Mouse (Mus musculus) CH12.LX (cell line): ENCODE data around the gene Klk11.

Source experiments
- CTCF ChIP-seq, 2 experiments: IDR thresholded peaks in 1 of 2; conservative IDR thresholded peaks in 1 of 2; 2 replicates each; pipeline ENCODE4 v1.5.1; 2011 to 2012; ENCODE audit warnings: low read depth in 2 of 2, low read length in 2 of 2, improper control_type of control experiment in 1 of 2, inconsistent platforms in 1 of 2, mild to moderate bottlenecking in 1 of 2, moderate library complexity in 1 of 2
- E2F4 ChIP-seq: IDR thresholded peaks from 2 replicates; pipeline ENCODE4 v1.6.1; 2011; ENCODE audit warnings: low read depth, low read length, improper control_type of control experiment; ENCODE audit not compliant: insufficient replicate concordance
- USF1 ChIP-seq: IDR thresholded peaks from 2 replicates; pipeline ENCODE4 v1.6.1; 2014; ENCODE audit warnings: low read depth, mild to moderate bottlenecking, inconsistent platforms, low read length, improper control_type of control experiment

DNA sequence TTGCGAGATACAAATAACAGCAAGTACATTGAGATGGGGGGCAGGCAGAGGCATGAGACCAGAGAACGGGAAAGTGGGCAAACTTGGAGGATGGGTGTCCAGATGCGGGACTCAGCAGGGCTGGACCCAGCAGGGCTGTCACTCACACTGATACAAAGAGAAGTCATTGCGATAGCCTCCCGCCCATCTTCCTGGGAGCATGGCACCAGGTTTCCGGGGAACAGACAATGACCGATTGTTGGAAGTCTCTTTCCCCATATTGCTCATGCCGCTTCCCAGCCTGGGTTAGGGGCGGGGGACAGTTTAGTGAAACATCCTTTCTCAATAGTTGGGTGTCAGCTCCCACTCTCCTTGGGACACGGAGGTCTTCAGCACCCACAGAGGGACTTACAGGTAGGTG is 49.8 kb downstream of the Klk11 start, which contains the start of gene Klk6:
- TF ChIP-seq USF1 = no peak
- TF ChIP-seq CTCF (conservative IDR thresholded peaks at IDR 0.05 in 1 of 2, IDR thresholded peaks at IDR 0.05 in 1 of 2; ENCODE audit: low read depth in 2 of 2, low read length in 2 of 2) = no peak
- no peak for TF ChIP-seq E2F4
